Mouse (Mus musculus): ENCODE measurements at regions not wholly inside any gene's neighbourhood (a gene's known extent, or its start where the extent isn't known, plus 50 kb on each side); places are given as distances from the start of the nearest gene placed in this dataset.
"Not testable (repeated sequence)": the region's sequence is repeated elsewhere in the genome, so short reads cannot be mapped to it uniquely, and the experiment has no call there.

GRCm38 (mm10) chr13:3035291-3035690 is 502.6 kb upstream of the Gdi2 start:
- not testable (repeated sequence) for DNase-seq (ENCODE audit: low spot score in 2 of 2)

GRCm38 (mm10) chr13:3037010-3037409 is 500.9 kb upstream of the Gdi2 start:
- peak; percentile 3 to 11 for DNase-seq (ENCODE audit: low spot score in 2 of 2)

GRCm38 (mm10) chr13:3046381-3047105 is 491.3 kb upstream of the Gdi2 start:
- DNase-seq (ENCODE audit: low spot score in 2 of 2): peak in 1 of 2 experiments; percentile 11

- DNase-seq (ENCODE audit: low spot score in 2 of 2): not testable (repeated sequence)
Measured at GRCm38 (mm10) chr13:3083480-3083879, 454.4 kb upstream of the Gdi2 start.

- not testable (repeated sequence) for DNase-seq (ENCODE audit: low spot score in 2 of 2)
Measured at GRCm38 (mm10) chr13:3089971-3090370, 447.9 kb upstream of the Gdi2 start.

- not testable (repeated sequence) for DNase-seq (ENCODE audit: low spot score in 2 of 2)
Measured at GRCm38 (mm10) chr13:3106543-3106942, 431.3 kb upstream of the Gdi2 start.

GRCm38 (mm10) chr13:3128150-3128549 is 409.7 kb upstream of the Gdi2 start:
- DNase-seq (ENCODE audit: low spot score in 2 of 2): not testable (repeated sequence)

GRCm38 (mm10) chr13:3137281-3137680 is 400.6 kb upstream of the Gdi2 start:
- DNase-seq (ENCODE audit: low spot score in 2 of 2): not testable (repeated sequence)

- DNase-seq (ENCODE audit: low spot score in 2 of 2): no peak
Measured at GRCm38 (mm10) chr13:3138698-3139097, 399.2 kb upstream of the Gdi2 start.

- DNase-seq (ENCODE audit: low spot score in 2 of 2): not testable (repeated sequence)
Measured at GRCm38 (mm10) chr13:3145513-3145912, 392.4 kb upstream of the Gdi2 start.

All from layer of hippocampus, postnatal 10 days (tissue).